Mouse (Mus musculus): ENCODE measurements around the gene Kif2c.

The Kif2c gene

DNA sequence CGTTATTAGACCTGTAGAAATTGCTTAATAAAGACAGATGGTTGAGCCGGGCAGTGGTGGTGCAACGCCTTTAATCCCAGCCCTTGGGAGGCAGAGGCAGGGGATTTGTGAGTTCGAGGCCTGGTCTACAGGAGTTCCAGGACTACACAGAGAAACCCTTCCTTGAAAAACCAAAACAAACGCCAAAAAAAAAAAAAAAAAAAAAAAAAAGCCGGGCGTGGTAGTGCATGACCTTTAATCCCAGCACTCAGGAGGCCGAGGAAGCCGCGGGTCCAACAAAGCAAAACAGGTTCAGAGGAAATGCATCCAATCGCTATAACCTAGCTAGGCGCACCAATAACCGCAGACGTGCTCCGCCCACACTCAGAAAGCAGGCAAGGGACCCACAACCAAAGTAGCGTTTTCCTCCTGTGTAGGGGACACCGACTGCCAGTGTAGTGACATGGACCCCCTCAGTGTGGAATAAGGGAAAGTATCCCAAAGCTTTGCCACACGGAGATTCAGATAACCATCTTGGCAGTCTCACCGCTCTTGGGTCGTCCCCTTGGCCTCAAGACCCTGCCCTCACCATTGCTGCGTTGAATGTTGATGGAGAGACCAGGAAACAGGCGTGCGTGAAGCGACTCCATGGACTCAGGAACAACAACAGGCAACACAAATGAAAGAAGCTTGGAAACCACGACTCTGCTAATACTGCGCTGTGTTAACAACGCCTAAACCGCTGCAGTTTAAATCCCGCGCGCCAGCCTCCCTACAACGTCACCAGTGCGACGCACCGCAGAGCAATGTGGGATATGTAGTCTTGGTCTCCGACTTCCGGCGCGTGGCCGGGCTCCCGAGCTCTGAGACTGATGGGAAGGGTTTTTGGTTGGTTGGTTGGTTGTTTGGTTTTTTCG lies at the start of gene Kif2c:
TSS of gene Kif2c (minus strand) at position 777 of the 896 bp plus-strand sequence.
- peak; percentile 93 to 94 for DNase-seq

DNA sequence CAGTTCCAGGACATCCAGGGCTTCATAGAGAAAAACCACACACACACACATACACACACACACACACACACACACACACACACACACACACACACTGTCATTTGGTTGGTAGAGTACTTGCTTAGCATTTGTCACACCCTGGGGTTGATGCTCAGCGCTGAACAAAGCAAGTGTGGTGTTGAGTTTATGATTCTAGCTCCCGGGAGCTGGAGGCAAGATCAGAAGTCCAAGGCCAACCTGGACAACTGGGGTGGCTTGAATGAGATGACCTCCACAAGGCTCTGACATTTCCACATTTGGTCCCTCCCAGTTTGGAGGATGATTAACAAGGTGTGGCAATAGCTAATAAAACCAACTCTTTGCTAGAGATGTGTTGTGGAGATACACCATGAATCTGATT lies 48.8 kb upstream of the Kif2c start:
- DNase-seq: no peak

DNA sequence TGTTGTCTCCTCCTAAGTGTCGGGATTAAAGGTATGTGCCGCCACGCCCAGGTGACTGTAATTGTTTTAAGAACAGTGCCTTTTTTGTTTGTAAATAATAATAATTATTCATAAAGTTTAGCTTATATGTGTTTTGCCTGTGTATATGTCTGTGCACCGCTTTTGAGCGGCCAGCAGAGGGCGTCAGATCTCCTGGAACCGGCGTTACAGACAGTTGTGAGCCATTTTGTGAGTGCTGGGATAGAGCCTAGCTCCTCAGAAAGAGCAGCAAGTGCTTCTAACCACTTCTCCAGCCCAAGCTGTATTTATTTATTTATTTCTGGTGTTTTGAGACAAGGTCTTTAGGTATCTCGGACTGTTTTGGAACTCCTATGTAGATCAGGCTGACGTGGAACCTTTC lies 47.9 kb upstream of the Kif2c start:
- no peak for DNase-seq

DNA sequence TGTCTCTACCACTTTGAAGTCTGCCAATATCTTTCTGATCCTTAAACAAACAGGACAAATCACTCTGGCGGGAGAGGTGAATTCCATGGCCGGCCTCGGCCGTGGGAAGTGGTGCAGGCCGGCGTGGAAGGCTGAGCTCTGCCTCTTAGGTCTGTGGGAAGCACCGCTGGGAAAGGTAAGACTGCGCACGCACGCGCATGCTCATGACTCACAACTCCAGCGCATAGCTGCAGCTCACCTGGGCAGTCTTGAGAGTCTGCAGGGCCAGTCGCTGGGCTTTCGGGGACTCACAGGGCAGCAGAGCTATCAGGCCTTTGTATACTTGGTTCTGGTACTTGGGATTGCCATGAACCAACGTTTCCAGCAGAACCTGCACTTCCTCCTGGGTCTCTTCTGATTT lies 47.2 kb upstream of the Kif2c start:
- peak in 1 of 2 experiments; percentile 38 for DNase-seq

DNA sequence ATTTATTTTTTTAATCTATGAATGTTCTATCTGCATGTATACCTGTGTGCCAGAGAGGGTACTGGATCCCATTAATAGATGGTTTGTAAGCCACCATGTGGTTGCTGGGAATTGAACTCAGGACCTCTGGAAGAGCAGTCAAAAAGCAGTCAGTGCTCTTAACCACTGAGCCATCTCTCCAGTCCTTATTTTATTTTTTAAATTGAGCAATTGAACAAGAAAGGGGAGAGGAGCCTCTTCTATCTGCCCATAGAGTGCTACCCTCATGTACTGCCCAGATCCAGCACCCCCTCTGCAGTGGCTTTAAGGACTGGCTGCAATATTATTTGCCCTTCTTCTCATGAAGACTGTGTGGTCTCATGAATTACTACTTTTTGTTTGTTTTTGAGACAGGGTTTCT lies 42.8 kb upstream of the Kif2c start:
- DNase-seq: no peak

DNA sequence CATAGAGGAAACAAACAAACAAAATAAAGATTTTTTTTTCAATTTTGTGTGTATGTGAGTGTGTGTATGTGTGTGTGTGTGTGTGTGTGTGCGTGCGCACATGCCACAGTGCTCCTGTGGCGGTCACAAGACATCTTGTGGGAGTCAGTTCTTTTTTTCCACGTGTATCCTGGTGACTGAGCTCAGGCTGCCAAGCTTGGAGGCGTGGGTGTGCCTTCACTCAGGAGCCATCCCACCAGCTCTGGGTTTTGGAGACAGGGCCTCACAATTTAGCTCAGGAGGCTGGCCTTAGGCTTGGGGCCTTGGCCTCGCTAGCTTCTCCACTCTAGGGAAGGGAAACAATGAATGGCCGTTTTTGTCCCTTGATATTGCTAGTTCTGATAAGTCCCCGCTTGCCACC lies 41.7 kb upstream of the Kif2c start:
- no peak for DNase-seq

DNA sequence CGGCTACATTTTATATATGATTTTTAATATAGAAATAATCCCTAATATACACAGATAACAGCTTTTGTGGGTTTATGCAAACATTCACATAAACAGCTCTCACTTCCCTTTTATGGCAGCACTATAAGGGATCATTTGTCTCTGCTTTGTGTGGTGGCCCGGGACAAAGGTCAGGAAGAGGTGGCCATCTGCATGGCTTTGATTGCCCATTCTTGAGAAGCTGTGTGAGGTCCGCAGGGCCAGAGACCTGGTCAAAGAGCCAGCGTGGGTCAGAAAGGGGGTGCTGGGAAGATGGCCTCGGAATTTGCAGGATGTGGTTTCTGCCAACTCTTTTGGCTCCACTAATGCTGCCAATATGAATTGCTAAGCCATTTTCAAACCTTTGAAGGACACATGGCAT lies 40.6 kb upstream of the Kif2c start:
- DNase-seq: no peak

DNA sequence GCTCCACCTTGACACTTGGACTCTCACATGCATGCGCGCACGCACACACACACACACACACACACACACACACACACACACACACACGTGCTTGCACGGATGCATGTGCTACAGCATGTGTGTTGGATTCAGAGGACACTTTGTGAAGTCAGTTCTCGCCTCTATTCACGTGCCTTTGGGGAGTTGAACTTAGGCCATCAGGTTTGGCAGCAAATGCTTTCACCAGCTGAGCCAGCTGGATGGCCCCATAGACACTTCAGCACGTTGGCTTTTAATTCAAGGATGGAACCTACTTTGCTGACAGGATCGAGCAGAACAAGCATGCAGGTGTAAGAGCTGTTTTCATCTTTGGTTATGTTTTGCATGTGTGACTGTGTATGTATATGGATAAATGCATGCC lies 39.4 kb upstream of the Kif2c start:
- no peak for DNase-seq

DNA sequence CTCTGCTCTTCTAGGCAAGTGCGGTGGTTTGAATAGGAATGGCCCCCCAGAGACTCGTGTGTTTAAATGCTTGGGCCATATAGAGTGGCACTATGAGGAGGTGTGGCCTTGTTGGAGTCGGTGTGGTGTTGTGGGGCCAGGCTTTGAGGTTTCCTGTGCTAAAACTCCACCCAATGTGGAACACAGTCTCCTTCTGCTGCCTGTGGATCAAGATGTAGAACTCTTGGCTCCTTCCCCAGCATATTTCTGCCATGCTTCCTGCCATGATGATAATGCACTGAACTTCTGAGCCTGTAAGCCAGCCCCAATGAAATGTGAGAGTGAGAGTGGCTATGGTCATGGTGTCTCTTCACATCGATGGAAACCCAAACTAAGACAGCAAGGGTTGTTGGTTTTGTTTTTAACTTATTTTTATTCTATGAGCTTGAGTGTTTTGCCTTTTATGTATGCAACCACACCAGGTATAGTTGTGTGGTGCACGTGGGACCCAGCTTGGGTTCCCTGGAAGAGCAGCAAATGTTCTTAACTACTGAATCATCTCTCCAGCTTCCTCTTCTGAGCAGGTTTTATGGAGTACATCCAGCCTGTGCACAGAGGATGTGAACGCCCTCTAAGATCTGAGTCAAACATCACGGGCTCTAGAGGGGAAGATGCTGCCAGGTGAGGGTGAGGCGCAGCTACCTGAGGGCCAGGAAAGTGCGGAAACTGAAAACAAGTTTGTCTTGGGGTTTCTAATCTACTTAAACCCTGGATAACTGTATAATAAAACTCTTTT lies 38.5 kb upstream of the Kif2c start:
- DNase-seq: no peak

DNA sequence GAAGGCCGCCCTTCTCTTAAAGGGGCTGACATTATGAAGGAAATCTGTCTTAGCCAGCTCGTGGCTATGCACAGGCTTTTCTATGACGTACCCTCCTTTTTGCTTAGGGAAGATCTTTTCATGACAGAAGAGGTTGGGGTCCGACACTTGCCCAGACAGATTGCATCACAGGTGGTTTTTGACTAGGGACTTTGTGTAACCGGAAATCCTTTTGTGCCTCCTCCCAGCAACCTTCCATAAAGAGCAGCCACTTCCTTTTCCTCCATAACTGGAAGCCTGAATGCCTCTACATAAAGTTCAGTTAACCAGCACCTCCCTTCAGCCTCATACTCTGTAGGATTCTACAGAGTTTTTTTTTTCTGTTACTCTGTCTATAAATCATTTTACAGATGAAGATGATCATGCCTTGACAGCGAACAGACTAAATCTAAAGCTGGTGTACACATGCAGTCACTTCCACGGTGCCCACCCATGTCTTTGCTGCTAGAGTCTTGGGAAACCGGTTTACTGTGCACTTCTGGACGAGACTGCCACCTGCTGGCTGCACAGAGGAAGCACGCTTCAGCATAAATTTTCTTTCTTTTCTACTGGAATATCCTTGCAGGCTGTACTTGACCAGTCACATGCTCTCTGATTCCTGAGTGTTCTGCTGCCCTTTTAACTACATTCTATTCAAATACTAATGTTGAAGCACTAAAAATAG lies 36.2 kb upstream of the Kif2c start:
- peak; percentile 73 to 75 for DNase-seq

DNA sequence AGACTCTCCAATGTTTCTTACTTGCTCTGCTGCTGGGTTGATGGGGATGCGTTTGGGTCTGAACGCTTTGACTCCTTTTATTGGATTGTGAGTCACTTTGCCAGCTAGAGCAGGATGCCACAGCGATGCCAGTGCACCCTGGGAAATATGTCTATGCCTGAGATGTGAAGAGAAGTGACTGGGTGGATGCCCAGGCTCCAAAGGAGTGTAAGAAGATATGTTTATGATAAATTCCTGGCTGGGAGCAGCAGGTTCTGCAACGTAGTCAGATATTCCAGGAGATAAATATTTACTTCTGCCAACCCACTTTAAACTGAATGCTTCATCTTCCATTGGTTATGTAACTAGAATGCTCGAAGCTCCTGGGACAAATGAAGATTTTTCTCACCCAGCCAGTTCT lies 34.6 kb upstream of the Kif2c start:
- DNase-seq: no peak

DNA sequence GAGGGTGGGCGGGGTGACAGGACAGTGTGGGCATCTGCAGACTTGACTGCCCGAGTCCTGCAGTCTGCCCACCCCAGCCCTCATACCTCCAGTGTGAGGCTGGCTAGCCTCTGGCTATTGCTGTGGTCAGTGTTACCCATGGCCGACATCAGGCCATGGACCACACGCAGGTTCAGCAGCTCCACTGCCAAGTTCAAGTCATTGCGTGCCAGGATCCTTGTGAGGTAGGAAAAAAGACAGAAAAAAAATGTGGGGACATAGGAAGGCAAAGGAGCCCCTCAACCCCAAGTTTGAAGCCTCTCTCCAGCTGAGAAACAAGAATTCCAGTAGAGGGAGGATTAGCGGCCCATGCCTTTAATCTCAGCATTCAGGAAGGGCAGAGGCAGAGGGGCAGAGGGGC lies 31.8 kb upstream of the Kif2c start:
- DNase-seq: no peak

DNA sequence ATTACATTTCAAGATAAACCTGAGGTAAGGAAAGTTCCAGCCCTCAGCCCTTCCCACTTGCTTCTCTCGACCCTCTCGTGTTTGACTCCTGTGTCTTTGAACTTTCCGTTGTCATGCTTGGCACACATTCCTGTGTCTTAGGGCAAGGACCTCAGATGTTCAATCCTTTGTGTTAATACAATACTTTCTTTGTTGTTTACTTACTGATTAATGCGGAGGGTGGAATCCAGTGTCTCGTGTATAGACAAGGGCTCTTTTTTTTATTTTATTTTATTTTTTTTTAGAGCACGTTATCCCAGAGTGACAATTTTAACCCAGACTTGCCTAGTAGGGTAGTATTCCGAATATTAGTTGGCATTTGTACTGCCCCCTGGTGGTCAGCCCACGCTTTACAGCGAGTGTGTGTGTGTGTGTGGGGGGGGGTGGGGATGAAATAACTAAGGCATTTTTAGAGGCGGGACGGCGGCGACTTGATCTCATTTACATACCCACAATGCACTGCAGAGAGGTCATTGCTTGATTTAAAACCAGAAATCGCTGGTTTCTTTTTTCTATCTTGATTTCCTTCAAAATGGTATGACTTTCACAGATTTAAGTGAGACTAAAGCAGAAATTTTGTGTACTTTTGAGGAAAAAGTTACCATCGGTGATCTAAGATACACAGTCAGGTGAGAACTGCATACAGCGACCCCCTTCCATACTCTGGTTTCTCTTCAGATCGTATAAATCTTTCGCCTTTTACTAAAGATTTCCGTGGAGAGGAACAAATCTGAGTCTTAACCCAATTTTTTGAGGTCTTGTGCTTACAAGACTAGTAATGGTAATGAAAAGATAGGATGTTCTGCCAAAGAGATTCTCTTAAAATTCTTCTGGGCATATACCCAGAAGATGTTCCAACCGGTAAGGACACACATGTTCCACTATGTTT lies 28.0 kb upstream of the Kif2c start:
- DNase-seq: peak; percentile 86 to 88

DNA sequence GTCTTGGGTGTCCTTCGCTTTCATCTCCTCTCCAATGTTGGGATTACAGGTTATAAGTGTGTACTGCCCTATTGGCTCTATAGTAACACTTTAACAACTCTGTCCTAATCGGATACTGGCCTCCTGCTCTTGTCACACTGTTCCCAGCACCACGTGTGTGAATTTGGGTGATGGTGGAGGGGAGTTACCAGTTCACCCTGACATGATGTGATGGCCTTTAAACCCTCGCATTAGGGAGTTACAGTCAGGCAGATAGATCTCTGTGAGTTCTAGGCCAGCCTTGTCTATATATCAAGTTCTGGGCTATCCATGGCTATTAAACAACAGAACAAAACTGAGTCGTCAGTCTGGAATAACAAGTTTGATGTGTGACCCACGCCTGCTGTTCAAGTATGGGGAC lies 27.2 kb upstream of the Kif2c start:
- DNase-seq: no peak

DNA sequence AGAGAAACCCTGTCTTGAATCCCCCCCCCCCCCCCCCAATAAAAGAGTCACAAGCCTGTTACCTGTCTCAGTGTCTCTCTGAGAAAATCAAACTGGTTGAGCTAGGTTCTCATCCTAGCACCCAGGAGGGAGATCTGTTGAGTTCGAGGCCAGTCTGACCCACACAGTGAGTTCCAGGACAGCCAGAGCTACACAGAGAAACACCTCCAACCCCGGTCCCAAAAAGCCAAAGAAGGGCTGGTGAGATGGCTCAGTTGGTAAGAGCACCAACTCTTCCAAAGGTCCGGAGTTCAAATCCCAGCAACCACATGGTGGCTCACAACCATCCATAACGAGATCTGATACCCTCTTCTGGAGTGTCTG lies 20.5 kb upstream of the Kif2c start:
- DNase-seq: no peak

DNA sequence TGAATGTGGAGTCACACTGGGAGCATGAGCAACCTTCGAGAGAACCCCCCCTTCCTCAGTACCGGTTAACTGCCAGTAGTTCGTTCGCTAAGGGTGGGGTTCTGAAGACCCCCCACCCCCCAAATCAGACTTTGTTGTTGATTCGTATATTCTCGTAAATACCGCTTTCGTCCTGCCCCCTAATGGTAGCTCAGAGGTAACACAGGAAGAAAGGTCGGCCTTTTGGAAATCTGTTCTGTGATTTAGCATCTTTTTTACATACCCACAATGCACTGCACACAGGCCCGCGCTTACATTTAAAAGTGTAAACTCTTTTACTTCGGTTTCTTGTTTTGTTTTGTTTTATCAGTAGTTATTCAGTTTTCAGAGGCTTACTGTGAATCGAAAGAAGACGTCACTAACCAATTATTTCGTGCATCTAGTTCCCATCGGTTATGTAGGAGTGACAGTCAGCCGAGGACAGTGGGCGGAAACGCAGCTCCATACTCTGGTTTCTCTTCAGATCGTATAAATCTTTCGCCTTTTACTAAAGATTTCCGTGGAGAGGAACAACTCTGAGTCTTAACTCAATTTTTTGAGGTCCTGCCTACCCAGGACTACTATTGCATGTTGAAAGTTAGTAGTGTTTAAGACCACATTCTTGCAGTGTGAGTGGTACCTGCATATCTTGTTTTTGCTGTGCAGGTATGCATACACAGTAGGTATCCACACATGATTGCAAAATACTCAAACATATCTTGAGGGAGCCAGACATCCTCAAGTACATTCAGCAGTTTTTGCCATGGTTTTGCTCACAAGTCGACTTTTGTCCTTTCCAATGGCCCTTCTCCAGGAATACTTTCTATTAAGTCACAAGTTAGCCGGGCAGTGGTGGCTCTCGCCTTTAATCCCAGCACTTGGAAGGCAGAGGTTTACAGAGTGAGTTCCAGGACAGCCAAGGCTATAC lies 19.9 kb upstream of the Kif2c start:
- DNase-seq: peak; percentile 23 to 70

DNA sequence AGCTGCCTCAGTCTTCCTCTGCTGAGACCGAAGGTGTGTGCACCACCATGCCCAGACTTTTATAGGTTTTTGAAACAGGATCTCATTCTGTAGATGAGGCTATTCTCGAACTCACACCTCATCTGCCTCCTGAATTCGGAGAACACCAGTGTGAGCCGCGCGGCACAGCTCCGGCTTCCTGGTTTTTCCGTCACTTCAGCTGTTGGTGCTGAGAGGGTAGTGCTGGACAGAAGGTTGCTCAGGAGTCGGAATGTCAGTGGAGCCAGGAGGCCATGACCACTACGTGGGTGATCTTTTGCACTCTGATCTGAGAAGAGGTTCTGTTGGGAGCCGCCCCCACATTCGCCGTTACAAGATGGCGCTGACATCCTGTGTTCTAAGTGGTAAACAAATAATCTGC lies 9.4 kb upstream of the Kif2c start:
- DNase-seq: no peak

DNA sequence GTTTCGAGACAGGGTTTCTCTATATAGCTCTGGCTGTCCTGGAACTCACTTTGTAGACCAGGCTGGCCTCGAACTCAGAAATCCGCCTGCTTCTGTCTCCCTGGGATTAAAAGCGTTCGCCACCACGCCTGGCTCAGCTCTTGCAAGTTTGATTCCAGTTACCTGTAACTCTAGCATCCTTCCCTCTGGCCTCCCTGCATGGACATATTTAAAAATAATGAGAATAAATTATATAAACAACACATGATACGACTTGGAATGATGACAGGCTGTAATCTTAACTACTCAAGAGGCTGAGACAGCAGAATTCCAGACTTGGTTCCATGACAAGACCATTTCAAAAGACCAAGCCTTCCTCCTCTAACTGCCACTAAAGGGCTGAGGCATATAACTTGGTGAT lies 8.2 kb upstream of the Kif2c start:
- no peak for DNase-seq

DNA sequence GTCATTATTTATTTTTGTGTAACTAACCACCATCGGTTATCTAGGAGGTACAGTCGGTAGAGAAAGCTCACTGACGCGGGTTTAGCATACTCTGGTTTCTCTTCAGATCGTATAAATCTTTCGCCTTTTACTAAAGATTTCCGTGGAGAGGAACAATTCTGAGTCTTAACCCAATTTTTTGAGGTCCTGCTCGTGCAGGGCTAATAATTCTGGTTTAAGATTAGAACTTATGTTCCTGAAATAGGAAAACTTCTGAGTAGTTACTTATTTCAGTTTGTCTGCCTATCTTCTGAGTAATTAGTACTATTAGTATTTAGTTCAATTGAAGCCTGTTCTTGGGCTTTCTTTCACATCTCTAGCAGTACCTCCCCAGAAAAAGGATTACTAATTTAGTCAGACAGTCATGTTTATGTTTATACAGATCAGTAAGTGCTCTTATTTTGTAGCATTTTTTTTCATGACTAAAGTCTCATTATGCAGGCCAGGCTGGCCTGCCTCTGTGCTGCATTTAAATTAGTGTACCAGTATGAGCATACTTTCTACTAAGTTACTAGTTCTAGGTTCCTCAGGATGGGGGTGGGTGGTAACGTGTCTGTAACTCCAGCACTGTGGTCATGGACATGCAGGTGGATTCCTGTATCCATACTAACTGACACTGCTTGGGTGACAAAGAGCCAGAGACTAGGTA lies 7.6 kb upstream of the Kif2c start:
- DNase-seq: peak in 1 of 2 experiments; percentile 57

DNA sequence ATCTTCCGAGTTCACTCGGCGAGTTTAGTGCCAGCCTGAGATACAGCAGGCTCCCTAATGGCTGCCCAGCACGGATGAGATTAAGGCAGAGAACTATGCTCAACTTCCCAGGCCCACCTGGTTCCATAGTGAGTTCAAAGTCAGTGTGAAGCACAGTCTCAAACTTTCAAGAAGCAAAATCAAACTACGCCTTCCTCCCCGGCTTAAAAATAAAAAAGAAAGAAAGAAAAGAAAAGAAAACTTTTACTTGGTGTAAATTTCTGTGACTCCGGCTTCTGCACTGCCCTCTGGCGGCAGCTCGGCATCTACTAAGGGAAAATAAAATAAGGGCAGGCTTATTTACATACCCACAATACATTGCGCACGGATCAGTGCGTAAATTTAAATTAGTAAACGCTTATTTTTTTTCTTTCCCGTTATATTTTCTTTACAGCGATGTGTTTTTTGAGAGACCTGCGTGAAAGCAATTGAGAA lies 7.0 kb upstream of the Kif2c start:
- peak; percentile 85 to 89 for DNase-seq

DNA sequence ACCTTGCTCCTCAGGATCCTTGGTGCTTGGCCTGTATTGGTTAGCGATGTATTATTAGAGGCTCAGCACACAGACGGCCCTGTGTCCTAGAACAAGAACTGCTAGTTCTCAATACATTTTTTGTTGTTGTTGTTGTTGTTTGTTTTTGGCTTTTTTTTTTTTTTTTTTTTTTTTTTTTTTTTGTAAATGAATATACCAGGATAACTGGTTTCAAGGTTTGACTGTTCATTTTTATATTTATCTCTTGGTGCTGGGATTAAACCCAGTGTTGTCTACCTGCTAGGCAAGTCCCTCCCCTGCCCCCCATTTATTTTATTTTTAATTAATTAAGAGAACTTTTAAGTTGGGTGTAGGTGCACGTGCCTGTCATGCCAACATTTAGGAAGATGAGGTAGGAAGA lies 6.5 kb upstream of the Kif2c start:
- no peak for DNase-seq
